Mouse (Mus musculus): Measurements from ENCODE around the gene Plekhm2.

Gene Plekhm2

DNA sequence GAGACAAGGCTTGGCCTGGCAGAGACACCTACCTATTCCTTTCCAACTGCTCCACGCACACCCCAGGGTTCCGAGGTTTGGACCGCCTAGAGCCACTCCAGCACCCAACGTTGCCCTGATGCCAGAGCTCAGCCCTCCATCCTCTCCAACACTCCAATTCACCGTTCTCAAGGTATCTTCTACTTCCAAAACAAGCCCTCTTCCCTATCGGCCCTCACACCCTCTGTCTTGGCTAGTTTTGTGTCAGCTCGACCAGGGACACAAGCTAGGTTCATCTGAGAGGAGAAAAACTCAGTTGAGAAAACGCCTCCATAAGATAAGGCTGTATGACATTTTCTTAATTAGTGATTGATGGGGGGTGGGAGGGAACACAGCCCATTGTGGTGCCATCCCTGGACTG lies at the start of gene Plekhm2:
Plekhm2 (minus strand) TSS at position 101 of the 400 bp plus-strand sequence.
- DNase-seq (ENCODE audit: low read depth, low spot score): no peak

DNA sequence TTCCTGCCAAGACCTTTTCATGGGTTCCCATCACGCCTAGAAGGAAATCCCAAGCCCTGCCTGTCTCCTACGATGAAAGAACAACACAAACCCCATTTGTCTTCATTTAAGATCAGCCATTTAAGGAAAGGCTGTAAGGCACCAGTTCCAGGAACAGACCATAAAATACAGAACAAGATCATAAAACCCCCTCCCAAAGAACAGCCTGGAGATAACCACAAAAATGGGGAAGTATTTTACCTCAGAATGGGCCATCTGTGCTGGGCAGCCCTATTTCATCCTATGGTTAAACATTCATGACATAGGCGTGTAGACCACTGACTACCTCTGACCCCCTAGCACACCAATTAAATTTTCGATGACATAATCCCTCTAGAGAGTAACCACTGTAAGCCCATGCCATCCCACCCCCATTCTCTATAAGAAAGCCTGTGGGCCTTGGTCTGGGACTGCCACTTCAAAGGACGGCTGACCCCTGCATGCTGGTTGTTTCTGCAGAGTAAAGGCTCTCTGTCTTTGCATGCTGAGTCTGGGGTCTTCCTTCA lies 49.0 kb upstream of the Plekhm2 start:
- DNase-seq (ENCODE audit: low read depth, low spot score): no peak

DNA sequence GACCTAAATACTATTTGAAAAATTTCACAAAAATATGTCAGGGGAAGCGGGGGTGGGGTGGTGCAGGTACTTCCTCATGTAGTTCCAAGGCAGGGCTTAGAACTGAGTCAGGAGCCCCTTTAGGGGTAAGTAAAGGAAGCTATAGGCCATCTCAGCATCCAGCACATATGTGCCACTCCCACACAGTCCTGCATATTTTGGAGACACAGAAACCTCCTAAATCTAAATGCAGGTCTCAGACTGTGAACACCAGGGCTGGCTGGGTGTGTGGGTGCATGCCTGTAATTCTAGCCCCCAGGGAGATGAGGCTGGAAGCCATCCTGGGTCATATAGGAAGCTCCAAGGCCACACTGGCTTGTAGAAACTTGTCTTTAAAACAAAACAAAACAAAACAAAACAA lies 46.6 kb upstream of the Plekhm2 start:
- DNase-seq (ENCODE audit: low read depth, low spot score): no peak

DNA sequence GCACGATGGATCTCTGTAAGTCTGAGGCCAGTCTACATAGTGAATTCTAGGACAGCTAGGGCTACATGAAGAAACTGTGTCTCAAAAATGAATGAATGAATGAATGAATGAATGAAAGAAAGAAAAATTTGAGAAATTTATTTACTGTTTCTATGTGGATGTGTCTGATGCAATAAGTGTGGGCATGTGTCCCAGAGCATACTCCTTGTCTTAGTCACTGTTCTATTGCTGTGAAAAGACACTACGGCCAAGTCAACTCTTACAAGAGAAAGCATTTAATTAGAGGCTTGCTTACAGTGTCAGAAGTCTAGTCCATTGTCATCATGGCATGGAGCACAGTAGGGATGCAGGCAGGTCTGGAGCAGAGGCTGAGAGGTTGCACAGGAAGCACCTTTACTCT lies 44.3 kb upstream of the Plekhm2 start:
- DNase-seq (ENCODE audit: low read depth, low spot score): no peak

DNA sequence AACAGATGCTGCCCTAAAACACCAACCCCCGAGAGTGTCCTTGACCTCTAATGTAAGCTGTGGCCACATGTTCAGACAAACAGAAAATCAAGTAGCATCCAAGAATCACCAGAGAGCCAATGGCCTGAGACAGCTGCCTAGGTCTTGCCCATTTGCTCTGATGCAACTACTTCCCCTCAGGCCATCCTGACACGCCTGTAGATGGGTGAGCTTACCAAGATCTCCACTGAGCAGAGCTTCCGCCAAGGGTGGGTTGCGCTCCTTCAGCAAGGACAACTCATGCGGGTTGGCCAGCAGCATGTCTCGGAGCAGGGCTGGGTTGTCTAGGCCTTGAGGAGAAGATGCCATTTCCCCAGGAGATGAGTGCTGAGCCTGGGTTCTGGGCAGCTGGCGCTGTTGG lies 43.3 kb upstream of the Plekhm2 start:
- no peak for DNase-seq (ENCODE audit: low read depth, low spot score)

DNA sequence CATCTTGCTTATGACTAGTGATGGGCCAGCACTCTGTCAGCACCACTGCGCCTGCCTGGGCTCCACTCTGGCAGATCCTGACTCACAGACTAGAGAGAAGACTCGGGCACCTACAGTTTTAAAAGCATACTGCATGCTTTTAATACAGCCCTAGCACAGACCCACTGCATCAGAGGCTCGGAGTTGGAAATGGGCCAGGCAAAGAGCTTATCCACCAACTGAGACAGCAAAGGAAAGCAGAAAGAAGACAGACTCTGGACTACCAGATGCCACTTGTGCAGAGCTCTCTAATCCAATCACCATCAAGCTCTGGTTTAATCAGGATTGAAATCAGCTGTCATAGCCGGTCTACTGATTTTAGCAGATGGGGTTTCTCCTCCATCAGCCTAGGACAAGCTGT lies 40.6 kb upstream of the Plekhm2 start:
- DNase-seq (ENCODE audit: low read depth, low spot score): no peak

DNA sequence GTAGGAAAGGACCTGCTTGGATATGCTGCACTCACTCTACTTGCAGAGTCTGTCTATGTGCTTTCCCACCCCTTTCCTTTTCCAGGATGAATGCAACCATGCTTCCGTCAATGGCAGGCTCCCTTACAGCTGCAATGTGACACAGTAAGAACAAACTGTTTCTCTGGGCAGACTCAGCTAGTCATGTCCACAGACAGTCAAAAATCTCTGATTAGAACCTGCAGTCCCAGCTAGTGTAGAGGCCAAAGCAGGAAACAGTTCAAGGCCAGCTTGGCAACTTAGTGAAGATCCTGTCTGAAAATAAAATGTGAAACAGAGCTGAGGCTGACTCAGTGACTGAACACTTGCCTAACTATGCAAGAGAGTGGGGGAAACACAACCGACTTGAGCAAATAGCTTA lies 39.9 kb upstream of the Plekhm2 start:
- no peak for DNase-seq (ENCODE audit: low read depth, low spot score)

DNA sequence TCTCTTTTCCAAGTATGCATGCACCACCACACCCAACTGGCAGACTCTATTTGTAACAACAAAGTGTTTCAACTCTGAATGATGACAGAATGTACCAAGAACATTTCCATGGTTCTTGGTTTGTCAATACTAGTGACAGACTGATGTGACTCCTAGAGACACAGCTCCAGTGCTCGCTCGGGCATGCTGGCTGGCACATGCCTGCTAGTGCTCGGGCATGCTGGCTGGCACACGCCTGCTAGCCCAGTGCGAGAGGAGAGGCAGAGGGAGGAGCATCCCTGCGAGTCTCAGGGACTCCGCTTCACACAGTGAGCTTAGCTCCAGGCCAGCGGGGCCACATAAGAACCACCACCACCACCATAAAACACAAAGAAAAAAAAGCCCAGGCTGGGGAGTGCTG lies 30.0 kb upstream of the Plekhm2 start:
- no peak for DNase-seq (ENCODE audit: low read depth, low spot score)

DNA sequence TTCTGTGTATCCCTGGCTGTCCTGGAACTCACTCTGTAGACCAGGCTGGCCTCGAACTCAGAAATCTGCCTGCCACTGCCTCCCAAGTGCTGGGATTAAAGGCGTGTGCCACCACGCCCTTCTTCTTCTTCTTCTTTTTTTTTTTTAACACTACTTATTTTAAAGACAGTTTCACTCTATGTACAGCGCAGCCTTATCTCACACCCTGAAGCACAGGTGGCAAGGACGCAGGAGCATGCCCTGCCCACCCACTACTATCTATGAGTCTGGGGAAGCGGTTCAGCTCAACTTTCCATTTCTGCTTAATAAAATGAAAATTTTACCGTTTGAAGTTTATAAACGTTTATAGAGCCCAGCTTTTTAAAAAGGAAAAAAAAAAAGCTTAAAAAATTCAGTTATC lies 23.8 kb upstream of the Plekhm2 start:
- no peak for DNase-seq (ENCODE audit: low read depth, low spot score)

DNA sequence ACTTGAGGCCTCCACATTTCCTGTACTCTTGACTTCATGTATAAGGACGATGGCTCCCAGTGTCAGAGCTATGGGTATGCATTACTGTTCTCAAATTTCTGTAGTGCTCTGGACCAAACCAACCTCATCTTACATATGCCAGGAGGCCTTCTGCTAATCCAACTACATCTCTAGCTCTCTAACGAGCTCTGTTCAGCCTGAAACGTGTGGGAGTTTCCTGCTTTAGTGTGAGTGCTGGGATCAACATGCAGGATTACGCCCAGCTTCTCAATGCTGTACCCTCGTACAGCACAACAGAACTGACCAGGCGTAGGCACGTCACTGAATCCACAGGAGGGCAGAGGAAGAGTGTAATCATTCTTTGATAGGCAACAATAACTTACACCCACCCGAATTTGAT lies 21.8 kb upstream of the Plekhm2 start:
- DNase-seq (ENCODE audit: low read depth, low spot score): no peak

DNA sequence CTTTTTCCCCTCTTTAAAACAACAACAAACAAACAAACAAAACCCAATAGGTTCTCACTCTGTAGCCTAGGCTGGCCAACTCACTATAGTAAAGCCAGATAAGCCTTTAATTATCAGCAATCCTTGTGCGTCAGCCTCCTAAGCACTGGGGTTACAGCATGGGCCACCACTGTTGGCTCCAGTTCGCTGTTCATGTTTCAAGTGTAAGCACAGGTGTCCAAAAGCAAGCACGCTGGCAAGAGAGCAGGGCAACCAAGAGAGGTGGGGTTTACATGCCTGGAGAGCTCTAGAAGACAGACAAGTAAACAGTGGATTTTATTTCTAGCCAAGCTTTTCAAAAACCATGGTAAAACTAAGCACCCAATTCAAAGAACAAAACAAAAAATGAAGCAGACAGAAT lies 21.4 kb upstream of the Plekhm2 start:
- no peak for DNase-seq (ENCODE audit: low read depth, low spot score)

DNA sequence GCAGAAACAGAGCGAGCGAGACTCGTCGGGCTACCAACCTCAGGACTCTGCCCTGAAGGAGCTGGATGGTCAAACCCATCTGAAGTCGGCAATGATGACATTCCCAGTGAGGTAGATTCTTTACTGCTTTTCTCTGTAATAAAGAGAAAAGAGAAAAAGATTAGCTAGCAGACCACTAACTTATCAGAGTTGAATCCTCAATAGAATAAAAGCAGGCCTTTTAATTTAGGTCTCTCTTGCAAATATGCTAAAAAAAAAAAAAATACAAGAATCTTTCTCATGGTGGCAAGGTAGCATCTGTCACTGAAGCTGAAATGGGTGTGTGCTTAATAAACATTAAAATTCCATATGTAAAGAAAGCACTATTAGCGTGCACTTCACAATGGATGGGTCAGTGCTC lies 20.8 kb upstream of the Plekhm2 start, which contains the start of gene Rsc1a1:
Rsc1a1 (minus strand) TSS at position 101 of the 400 bp plus-strand sequence.
- no peak for DNase-seq (ENCODE audit: low read depth, low spot score)

DNA sequence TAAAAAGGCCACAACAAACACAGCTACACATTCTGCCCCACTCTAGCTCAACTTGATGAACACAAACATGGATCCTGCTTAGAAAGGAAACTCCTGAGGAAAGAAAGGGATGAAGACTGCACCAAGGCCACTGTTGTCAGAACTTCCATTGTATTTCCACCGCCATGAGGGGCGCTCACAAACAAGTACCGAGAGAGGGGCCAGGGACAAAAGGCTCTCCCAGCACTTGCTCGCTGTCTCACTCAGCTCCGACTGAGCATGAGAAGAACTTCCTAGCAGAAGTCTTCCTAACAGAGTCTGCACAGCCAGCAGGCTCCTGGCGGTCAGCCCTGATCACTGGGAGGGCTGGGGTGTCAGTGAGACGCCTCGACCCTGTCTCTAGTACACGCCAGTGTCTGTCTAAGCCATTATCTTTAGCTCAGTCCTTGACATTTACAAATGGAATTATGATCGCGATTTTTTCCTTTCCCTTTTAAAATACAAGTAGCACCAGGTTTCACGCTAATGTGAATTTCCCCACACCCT lies 18.1 kb upstream of the Plekhm2 start:
- no peak for DNase-seq (ENCODE audit: low read depth, low spot score)

DNA sequence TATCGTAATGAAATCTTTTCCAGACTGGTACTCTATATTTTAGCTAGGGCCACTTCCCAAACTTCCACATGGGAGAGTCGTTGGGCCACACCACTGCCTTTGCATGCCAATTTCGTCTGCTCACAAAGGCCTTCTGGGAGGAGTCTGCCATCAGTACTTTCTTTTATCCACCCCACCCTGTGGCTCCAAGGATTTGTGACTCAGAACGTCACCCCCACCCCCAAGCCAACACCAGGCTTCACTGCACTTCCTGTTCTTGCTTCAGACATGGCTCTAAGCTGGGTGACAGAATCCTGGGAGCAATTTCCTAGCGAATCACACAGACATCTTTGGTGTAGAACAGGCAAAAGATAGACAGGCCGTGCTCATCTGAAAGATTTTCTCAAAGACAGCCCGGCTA lies 17.1 kb upstream of the Plekhm2 start:
- no peak for DNase-seq (ENCODE audit: low read depth, low spot score)

DNA sequence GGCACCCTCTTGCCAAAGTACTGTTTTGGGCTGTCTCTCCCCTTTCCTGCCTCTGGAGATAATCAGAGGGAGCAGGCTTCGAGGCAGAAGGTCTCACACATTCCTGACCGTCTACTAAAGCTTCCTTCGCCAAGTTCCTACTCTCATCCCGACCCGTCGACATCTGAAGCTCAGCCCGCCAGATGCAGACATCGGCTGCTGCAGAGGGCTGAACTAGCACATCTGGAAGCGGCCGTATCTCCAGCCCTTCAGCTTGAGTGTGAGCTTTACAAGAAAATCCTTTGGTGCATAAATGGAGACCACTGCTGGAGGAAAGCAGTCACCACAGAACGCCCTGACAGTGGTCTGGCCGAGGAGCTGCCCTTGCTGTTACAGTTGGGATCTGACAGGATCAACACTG lies 16.2 kb upstream of the Plekhm2 start:
- no peak for DNase-seq (ENCODE audit: low read depth, low spot score)

DNA sequence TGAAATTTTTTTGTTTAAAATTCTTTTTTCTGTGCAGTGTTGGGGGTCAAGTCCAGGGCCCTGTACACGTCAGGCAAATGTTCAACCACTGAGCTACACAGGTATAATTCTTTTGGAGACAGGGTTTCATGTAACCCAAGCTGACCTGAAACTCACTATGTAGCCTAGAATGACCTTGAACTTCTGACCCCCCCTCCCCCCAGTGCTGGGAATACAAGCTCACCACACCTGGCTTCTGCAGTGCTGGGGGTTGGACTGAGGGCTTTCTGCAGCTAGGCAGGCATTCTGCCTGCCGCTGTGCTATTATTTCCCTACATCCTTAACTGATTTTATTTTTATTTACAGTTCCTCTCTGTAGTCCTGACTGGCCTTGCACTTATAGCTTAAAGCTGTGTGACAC lies 14.3 kb upstream of the Plekhm2 start:
- no peak for DNase-seq (ENCODE audit: low read depth, low spot score)

DNA sequence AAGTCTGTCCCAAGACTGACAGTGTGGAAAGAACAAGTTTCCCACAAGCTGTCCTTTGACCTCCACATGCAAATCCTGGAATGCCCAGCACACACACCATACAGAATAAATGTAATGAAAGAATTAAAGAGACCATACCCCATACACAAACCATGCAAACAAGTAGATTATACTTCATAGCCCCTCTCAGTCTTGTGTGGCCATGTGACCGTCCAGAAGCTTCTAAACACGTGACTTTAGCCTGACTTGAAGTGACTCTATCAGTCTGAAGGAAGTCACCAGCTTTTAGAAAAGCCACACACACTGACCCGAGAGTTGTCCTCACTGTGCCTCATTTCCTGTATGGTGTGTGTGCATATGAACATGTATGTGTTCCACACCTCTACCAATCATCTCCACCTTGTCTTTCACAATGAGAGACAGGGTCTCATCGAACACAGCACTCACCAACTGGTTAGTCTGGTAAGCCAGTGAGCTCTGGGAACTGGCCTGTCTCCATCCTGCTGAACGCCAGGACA lies 11.8 kb upstream of the Plekhm2 start:
- DNase-seq (ENCODE audit: low read depth, low spot score): no peak

DNA sequence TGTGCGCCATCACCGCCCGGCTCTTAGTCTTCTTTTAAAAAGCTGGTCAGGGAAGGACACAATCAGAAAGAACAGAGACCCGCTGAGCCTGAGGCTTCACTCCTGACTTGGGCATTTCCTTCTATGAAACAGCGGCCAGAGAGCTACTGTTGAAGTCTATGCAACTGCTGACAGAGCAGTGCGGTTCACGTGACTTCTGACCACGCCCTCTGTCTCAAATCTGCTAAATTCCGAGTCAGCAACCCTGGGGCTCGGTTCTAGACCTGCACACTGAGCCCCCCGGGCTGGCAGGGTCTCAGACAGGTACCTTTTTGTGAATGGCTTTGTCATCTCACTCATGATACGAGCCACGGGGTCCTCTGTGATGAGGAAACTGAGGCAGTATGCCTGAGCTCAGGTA lies 7.6 kb upstream of the Plekhm2 start:
- DNase-seq (ENCODE audit: low read depth, low spot score): no peak

DNA sequence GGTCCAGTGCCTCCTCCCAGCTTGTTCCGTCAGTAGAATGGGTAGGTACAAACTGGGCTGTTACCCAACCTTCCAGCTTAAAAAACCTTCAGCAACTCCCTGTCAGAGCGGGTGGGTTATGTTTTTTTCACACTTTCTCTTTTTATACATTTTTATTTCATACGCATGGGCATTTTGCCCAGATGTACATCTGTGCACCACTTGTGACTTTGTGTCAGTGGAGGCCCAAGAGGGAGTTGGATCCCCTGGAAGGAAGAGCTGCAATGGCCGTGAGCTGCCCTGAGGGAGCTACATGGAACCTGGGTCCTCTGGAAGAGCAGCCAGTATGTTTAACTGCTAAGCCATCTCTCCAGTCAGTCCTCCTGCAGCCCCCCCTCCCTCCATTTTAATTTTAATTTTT lies 6.7 kb upstream of the Plekhm2 start:
- DNase-seq (ENCODE audit: low read depth, low spot score): no peak

DNA sequence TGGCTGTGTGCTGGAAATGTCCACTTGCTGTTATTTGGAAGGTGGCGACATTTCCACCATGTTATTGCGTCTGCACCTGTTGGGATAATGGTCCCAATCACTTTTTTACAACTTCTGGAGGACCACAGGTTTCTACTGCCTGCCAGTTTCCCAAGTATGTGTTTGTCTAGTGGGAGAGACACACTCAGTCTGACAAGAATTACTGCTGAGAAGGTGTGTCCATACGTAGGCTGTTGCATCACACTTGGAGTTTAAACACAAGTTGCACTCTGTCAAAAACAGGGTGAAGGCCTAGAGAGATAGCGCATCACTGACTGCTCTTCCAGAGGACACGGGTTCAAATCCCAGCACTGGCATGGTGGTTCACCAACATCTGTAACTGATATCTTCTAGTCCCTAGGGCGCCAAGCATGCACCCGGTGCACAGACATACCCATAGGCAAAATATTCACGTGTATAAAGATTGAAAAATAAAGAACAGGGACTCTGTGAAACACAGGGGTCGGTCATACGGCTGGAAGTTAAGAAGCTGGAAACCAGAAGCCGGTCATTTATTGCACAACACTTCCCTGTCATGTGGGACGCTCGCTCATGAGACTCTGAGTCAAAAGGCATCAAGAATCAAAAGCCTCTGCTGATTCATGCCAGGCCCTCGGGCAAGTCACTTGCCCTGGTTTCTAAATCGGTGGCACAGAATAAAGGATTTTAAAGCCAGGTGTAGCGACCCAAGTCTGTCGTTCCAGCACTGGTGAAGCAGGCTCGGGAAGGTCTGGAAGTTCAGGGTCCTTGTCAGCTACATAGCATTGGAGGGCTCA lies 5.4 kb upstream of the Plekhm2 start:
- DNase-seq (ENCODE audit: low read depth, low spot score): no peak

DNA sequence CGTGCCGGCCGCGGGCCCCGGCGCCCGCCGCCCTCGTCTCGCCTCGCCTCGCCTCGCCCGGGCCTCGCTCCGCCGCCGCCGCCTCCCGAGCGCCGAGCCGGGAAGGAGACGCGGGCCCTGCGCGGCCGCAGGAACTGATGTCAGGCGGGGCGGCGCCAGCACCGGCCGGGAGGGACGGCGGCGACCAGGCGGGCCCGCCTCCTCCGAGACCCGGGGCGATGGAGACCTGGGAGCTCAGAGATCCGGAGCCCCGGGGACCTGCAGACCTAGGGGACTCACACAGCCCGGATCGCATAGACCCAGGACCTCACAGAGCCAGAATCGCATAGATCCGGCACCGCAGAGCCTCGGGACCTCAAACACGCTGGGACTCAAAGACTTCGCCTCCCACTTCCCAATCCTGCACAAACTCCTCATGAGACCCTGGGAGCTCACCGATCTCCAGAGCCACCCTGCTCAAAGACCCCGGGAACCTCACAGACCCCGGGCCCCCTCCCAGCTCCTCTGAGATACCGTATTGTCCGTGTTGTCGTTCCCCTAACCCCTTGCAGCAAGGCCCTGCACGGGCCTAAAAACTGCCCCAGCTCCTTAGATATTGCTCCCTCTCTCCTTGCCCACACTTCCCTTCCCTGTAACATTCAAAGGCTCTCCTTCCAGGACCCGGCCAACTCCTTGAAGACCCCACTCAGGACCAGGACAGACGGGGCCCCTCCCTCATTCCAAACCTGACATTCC lies 521 bp downstream of the Plekhm2 start:
- DNase-seq (ENCODE audit: low read depth, low spot score): no peak

DNA sequence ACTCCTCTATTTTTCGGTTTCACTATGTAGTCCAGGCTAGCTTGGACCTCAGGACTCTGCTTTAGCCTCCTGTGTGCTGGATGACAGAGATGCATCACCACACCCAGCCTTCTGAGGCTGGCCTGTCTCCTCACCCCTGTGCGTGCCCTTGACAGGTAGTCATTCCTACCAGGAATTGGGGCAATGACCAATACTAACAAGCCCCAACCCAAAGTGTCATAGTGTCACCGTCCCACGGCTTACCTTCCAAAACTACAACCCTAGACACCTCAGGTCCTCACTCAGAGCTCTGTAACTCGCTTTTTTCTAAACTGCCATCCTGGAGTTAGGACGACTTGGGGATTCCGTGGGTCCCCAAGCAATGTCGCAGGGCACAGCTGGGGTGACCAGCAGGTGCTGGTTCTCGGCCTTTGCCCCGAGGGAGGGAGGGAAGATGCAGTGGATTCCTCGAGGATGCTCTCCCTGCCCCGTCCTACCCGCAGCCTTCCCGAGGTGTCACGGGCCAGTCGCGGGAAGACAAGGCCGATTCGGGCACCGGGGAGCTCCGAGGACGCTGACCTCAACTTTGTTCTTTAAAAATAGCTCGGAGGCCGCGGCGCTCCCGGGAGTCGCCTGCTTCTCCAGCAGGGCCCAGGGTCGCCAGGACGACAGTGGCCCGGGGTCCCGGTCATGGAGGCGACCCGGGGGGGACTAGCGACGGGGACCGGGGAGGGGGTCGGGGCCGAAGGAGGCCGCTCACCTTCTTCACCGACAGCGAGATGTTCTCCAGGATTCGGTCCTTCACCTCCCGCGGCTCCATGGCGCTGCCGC lies 1.4 kb downstream of the Plekhm2 start:
- no peak for DNase-seq (ENCODE audit: low read depth, low spot score)
